Mouse (Mus musculus): ENCODE results near the gene Arrdc2. TPM values are rescaled to one million over a fixed set of nuclear protein-coding genes. Genes with fewer than 3 reads are reported as not detected.
"Not testable (repeated sequence)": the region's sequence is repeated elsewhere in the genome, so short reads cannot be mapped to it uniquely, and the experiment has no call there.

Gene Arrdc2
- polyA plus RNA-seq, 1 experiment: 73.8 TPM

DNA sequence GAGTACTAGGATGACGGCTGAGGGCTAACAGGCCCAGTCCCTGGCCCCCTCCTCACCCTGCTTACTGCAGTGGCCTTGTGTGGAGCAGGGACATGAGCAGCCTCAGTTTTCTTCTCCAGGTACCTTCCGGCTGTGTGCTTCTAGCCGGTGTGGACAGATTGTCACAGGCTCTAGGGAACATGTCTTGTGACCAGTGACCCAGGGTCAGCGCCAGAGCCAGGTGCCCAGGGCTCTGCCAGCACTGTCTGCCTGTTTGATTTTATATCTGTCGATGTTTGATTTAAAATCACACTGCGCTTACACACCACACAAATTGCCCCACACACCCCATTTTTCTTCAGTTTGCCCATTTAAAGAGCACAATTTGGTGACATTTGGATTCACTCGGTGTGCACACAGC, 15.7 kb downstream of the Arrdc2 start:
- 94% methylated on average over 7 of the region's 7 CpGs for WGBS
- Histone ChIP-seq H3K4me3 (ENCODE audit: extremely low read depth, insufficient read depth, insufficient read length) (no peak overlapping the region), H3K4me1 (ENCODE audit: control insufficient read depth, insufficient read depth, insufficient read length) (no peaks in the 10 kb centered on the region), H3K36me3 (ENCODE audit: control insufficient read depth, insufficient read depth, low read length) (no peaks in the 10 kb centered on the region), H3K27ac (ENCODE audit: insufficient read depth, low read length) (no peak overlapping the region), H3K27me3 (ENCODE audit: control insufficient read depth, insufficient read depth, low read length) (no peaks in the 10 kb centered on the region)
- no peak for TF ChIP-seq CTCF (IDR thresholded peaks at IDR 0.05; ENCODE audit: extremely low read depth, insufficient read depth, insufficient read length, insufficient replicate concordance)
- TF ChIP-seq POLR2A (IDR thresholded peaks at IDR 0.05; ENCODE audit: low read depth, low read length): no peak
- no peak for DNase-seq (ENCODE audit: low read depth in 1 of 2, low spot score in 2 of 2)

DNA sequence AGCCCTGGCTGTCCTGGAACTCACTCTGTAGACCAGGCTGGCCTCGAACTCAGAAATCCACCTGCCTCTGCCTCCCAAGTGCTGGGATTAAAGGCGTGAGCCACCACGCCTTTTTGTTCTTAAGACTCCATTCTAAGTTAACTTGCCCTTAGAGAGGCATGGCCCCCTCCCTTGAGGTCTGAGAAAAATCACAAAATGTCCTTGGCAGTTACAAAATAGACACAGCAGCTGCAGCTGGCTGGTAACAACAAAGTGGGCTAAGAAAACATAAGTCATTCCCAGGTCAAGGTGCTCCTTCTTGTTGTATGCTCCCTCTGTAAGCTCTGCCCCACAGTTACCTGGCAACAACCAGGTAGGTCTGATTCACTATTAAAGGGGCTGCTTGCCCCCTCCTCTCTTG, 16.9 kb downstream of the Arrdc2 start:
- H3K36me3 ChIP-seq (ENCODE audit: control insufficient read depth, insufficient read depth, low read length); H3K4me3 ChIP-seq (ENCODE audit: extremely low read depth, insufficient read depth, insufficient read length); DNase-seq (ENCODE audit: low read depth in 1 of 2, low spot score in 2 of 2); H3K27ac ChIP-seq (ENCODE audit: insufficient read depth, low read length); H3K4me1 ChIP-seq (ENCODE audit: control insufficient read depth, insufficient read depth, insufficient read length); H3K27me3 ChIP-seq (ENCODE audit: control insufficient read depth, insufficient read depth, low read length): not testable (repeated sequence)
- WGBS: 81% methylated on average over 3 of the region's 3 CpGs

DNA sequence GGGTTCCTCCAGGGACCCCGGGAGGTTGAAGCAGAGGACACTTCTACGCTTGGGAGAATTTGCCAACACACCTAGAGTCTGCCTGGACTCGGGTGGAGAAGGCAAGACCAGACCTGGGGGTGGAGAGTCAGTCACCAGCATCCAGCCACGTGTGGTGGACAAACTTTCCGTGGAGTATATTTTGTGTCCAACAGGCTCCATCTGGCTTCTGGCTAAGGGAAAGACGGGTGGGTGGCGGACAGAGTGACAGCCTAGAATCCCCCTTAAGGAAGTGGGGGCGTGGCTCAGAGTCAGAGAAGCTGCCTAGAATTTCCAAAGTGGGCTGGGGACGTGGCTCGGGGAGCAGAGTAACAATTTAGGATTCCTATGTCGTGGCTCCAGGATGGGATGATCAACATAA, 17.5 kb downstream of the Arrdc2 start:
- H3K36me3 ChIP-seq (ENCODE audit: control insufficient read depth, insufficient read depth, low read length): no peaks in the 10 kb centered on the region
- no peak overlapping the region for H3K27ac ChIP-seq (ENCODE audit: insufficient read depth, low read length)
- no peaks in the 10 kb centered on the region for H3K27me3 ChIP-seq (ENCODE audit: control insufficient read depth, insufficient read depth, low read length)
- DNase-seq (ENCODE audit: low read depth in 1 of 2, low spot score in 2 of 2): no peak
- no peak for TF ChIP-seq CTCF (IDR thresholded peaks at IDR 0.05; ENCODE audit: extremely low read depth, insufficient read depth, insufficient read length, insufficient replicate concordance)
- TF ChIP-seq POLR2A (IDR thresholded peaks at IDR 0.05; ENCODE audit: low read depth, low read length): no peak
- H3K4me1 ChIP-seq (ENCODE audit: control insufficient read depth, insufficient read depth, insufficient read length): no peaks in the 10 kb centered on the region
- no peak overlapping the region for H3K4me3 ChIP-seq (ENCODE audit: extremely low read depth, insufficient read depth, insufficient read length)
- WGBS: 67% methylated on average over 11 of the region's 11 CpGs

DNA sequence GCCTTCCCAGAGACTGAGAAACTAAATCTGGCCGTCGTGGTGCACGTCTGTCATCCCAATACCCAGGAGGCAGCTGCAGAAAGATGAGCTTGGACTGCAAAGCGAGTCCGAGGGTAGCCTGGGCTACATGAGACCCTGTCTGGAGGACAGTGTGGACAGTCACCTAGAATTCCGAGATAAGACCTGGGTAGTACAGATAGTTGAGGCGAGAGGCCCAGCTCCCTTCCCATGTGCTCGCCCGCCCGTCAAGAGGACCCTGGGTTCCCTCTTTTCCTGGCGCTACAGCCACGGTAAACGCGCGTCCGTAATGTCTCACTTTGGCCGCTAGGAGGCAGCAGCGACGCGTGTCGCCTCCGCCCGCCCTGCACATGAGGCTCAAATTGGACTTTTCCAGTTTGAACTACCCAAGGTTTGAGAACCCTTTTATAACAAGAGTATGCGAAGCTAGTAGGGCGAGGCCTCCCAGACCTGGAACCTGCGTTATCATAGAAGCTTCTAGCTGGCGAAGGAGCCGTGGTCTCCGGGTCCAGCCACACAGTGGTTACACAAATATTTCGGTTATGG, 18.0 kb downstream of the Arrdc2 start:
- DNase-seq (ENCODE audit: low read depth in 1 of 2, low spot score in 2 of 2): peak in 1 of 2 experiments; percentile 64
- H3K4me3 ChIP-seq (ENCODE audit: extremely low read depth, insufficient read depth, insufficient read length): no peak overlapping the region
- TF ChIP-seq POLR2A (IDR thresholded peaks at IDR 0.05; ENCODE audit: low read depth, low read length) (no peak), CTCF (IDR thresholded peaks at IDR 0.05; ENCODE audit: extremely low read depth, insufficient read depth, insufficient read length, insufficient replicate concordance) (peak; percentile 97)
- H3K27ac ChIP-seq (ENCODE audit: insufficient read depth, low read length): no peak overlapping the region
- WGBS: 21% methylated on average over 30 of the region's 30 CpGs
- H3K4me1 ChIP-seq (ENCODE audit: control insufficient read depth, insufficient read depth, insufficient read length): no peaks in the 10 kb centered on the region
- H3K27me3 ChIP-seq (ENCODE audit: control insufficient read depth, insufficient read depth, low read length): no peaks in the 10 kb centered on the region
- H3K36me3 ChIP-seq (ENCODE audit: control insufficient read depth, insufficient read depth, low read length): no peaks in the 10 kb centered on the region

- WGBS: 77% methylated on average over 31 of the region's 31 CpGs
- H3K27me3 ChIP-seq (ENCODE audit: control insufficient read depth, insufficient read depth, low read length): no peaks in the 10 kb centered on the region
- TF ChIP-seq CTCF (IDR thresholded peaks at IDR 0.05; ENCODE audit: extremely low read depth, insufficient read depth, insufficient read length, insufficient replicate concordance) (no peak), POLR2A (IDR thresholded peaks at IDR 0.05; ENCODE audit: low read depth, low read length) (no peak)
- no peaks in the 10 kb centered on the region for H3K36me3 ChIP-seq (ENCODE audit: control insufficient read depth, insufficient read depth, low read length)
- H3K27ac ChIP-seq (ENCODE audit: insufficient read depth, low read length): no peak overlapping the region
- no peak for DNase-seq (ENCODE audit: low read depth in 1 of 2, low spot score in 2 of 2)
- no peaks in the 10 kb centered on the region for H3K4me1 ChIP-seq (ENCODE audit: control insufficient read depth, insufficient read depth, insufficient read length)
- H3K4me3 ChIP-seq (ENCODE audit: extremely low read depth, insufficient read depth, insufficient read length): no peak overlapping the region
These were observed 19.2 kb downstream of the Arrdc2 start for GRCm38 (mm10) chr8:70820101-70820935.

- 58% methylated on average over 30 of the region's 30 CpGs for WGBS
- Histone ChIP-seq H3K4me3 (ENCODE audit: extremely low read depth, insufficient read depth, insufficient read length) (no peak overlapping the region), H3K27me3 (ENCODE audit: control insufficient read depth, insufficient read depth, low read length) (no peaks in the 10 kb centered on the region), H3K36me3 (ENCODE audit: control insufficient read depth, insufficient read depth, low read length) (no peaks in the 10 kb centered on the region), H3K27ac (ENCODE audit: insufficient read depth, low read length) (no peak overlapping the region), H3K4me1 (ENCODE audit: control insufficient read depth, insufficient read depth, insufficient read length) (no peaks in the 10 kb centered on the region)
- no peak for DNase-seq (ENCODE audit: low read depth in 1 of 2, low spot score in 2 of 2)
- TF ChIP-seq CTCF (IDR thresholded peaks at IDR 0.05; ENCODE audit: extremely low read depth, insufficient read depth, insufficient read length, insufficient replicate concordance) (no peak), POLR2A (IDR thresholded peaks at IDR 0.05; ENCODE audit: low read depth, low read length) (no peak)
These were observed 22.8 kb downstream of the Arrdc2 start for GRCm38 (mm10) chr8:70816679-70817078.

DNA sequence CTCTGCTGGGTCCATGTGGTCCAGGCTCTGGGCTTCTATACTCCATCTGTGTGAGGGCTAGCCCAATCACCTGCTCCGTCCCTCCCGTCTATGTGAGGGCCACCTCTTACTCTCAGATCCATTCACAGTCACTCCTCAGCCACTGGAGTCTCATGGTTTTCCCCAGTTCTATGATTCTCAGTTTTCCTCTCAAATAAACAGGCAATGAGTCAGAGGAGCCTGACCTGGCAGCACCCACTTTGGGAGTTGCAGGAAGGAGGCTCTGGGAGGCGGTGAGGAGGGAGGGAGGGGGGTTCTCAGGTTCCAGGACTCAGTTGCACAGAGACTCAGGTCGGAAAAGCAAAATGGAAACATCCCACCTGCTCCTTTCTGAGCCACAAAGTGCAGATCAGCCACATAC, 26.6 kb downstream of the Arrdc2 start:
- Histone ChIP-seq H3K36me3 (ENCODE audit: control insufficient read depth, insufficient read depth, low read length) (no peaks in the 10 kb centered on the region), H3K4me1 (ENCODE audit: control insufficient read depth, insufficient read depth, insufficient read length) (peaks cover 18% of the 10 kb centered on the region; the same call in 1 of the 2 replicates), H3K27me3 (ENCODE audit: control insufficient read depth, insufficient read depth, low read length) (no peaks in the 10 kb centered on the region), H3K27ac (ENCODE audit: insufficient read depth, low read length) (no peak overlapping the region), H3K4me3 (ENCODE audit: extremely low read depth, insufficient read depth, insufficient read length) (no peak overlapping the region)
- TF ChIP-seq CTCF (IDR thresholded peaks at IDR 0.05; ENCODE audit: extremely low read depth, insufficient read depth, insufficient read length, insufficient replicate concordance) (no peak), POLR2A (IDR thresholded peaks at IDR 0.05; ENCODE audit: low read depth, low read length) (no peak)
- no peak for DNase-seq (ENCODE audit: low read depth in 1 of 2, low spot score in 2 of 2)
- 82% methylated on average over 4 of the region's 4 CpGs for WGBS
